Mouse (Mus musculus) heart, embryonic 14.5 days (tissue): ENCODE data around the gene Taar8b. TPM values are rescaled to one million over a fixed set of nuclear protein-coding genes. Genes with fewer than 3 reads are reported as not detected.
"Not testable (repeated sequence)": the region's sequence is repeated elsewhere in the genome, so short reads cannot be mapped to it uniquely, and the experiment has no call there.

Source experiments
- ATAC-seq: fragments of 200-750 bp; cut with Nextera tagmentation; 2 replicates; pipeline ENCODE4 v1.8.0; 2017; ENCODE audit warnings: low read depth, moderate TSS enrichment; ENCODE audit not compliant: insufficient number of reproducible peaks, insufficient read depth, low FRiP score
- H3K27ac ChIP-seq, 2 experiments: fragments of 200-500 bp in 1 of 2; fragments of 300-500 bp in 1 of 2; sonication (generic) in 1 of 2; replicated peaks in 1 of 2; 2 replicates each; pipeline ENCODE4 v1.5.1; 2012 to 2014; ENCODE audit warnings: low read depth in 2 of 2, low read length in 2 of 2, control low read depth in 1 of 2, mild to moderate bottlenecking in 1 of 2, mixed read lengths in 1 of 2; ENCODE audit not compliant: control insufficient read depth in 1 of 2, insufficient read depth in 1 of 2
- H3K27me3 ChIP-seq: fragments of 300-500 bp; sonication (generic); 2 replicates; pipeline ENCODE4 v1.6.1; 2014; ENCODE audit warnings: mild to moderate bottlenecking, low read length, control low read depth; ENCODE audit not compliant: control insufficient read depth, insufficient read depth
- H3K36me3 ChIP-seq: fragments of 300-500 bp; sonication (generic); 2 replicates; pipeline ENCODE4 v1.6.1; 2014; ENCODE audit warnings: mild to moderate bottlenecking, control low read depth, low read length, mixed read lengths; ENCODE audit not compliant: control insufficient read depth, insufficient read depth
- H3K4me1 ChIP-seq, 2 experiments: fragments of 200-500 bp in 1 of 2; fragments of 300-500 bp in 1 of 2; sonication (generic) in 1 of 2; 2 replicates each; pipeline ENCODE4 v1.6.1; 2012 to 2014; ENCODE audit warnings: low read length in 2 of 2, control low read depth in 1 of 2, mixed read lengths in 1 of 2; ENCODE audit not compliant: control insufficient read depth in 2 of 2, insufficient read depth in 2 of 2
- H3K4me2 ChIP-seq: fragments of 300-500 bp; sonication (generic); 2 replicates; pipeline ENCODE4 v1.6.1; 2014; ENCODE audit warnings: mild to moderate bottlenecking, low read length
- H3K4me3 ChIP-seq, 2 experiments: fragments of 200-500 bp in 1 of 2; fragments of 300-500 bp in 1 of 2; sonication (generic) in 1 of 2; 2 replicates each; pipeline ENCODE4 v1.5.1; 2012 to 2014; ENCODE audit warnings: low read length in 2 of 2, mild to moderate bottlenecking in 2 of 2, control low read depth in 1 of 2, low read depth in 1 of 2, moderate library complexity in 1 of 2; ENCODE audit not compliant: control insufficient read depth in 1 of 2, insufficient read depth in 1 of 2
- H3K9ac ChIP-seq: fragments of 300-500 bp; sonication (generic); 2 replicates; pipeline ENCODE4 v1.6.1; 2014; ENCODE audit warnings: mild to moderate bottlenecking, low read length
- H3K9me3 ChIP-seq: fragments of 300-500 bp; sonication (generic); 2 replicates; pipeline ENCODE4 v1.6.1; 2016; ENCODE audit warnings: low read length, control low read depth; ENCODE audit not compliant: control insufficient read depth
- WGBS: fragments of 180-500 bp; shearing (Covaris S2); extraction: QIAGEN DNeasy Blood & Tissue Kit; methylation state at CpG from one replicate; pipeline ENCODE4 v1.1.7; 2014; 5-methylcytosine and 5-hydroxymethylcytosine counted together
- polyA plus RNA-seq: library from polyadenylated mRNA; unstranded; fragments of >200 nt; fragmentation: Nextera tagmentation; extraction: Ambion mirVana; gene quantifications from 2 replicates; pipeline ENCODE4 v1.2.1, GENCODE M21; 2014

Taar8b gene
- polyA plus RNA-seq, 1 experiment from 2014 or later: not detected

GRCm38 (mm10) chr10:24109434-24109833 is 17.3 kb upstream of the Taar8b start, which contains the start of gene Taar9:
TSS of gene Taar9 (minus strand) at chr10:24109534.
- ATAC-seq: not testable (repeated sequence)

GRCm38 (mm10) chr10:24108236-24108635 is 16.1 kb upstream of the Taar8b start:
- H3K27ac ChIP-seq: no peak overlapping the region
- H3K36me3 ChIP-seq: no peaks in the 10 kb centered on the region
- WGBS: 72% methylated on average over 3 of the region's 3 CpGs
- no peaks in the 10 kb centered on the region for H3K9me3 ChIP-seq
- no peak for ATAC-seq
- H3K9ac ChIP-seq: no peak overlapping the region
- no peaks in the 10 kb centered on the region for H3K4me1 ChIP-seq
- no peaks in the 10 kb centered on the region for H3K27me3 ChIP-seq
- H3K4me2 ChIP-seq: no peak overlapping the region
- H3K4me3 ChIP-seq: no peak overlapping the region

More at GRCm38 (mm10) chr10:24109434-24109833, 17.3 kb upstream of the Taar8b start, which contains the start of gene Taar9:
- not testable (repeated sequence) for H3K4me3 ChIP-seq, H3K27ac ChIP-seq, H3K4me1 ChIP-seq, H3K9me3 ChIP-seq, H3K4me2 ChIP-seq, H3K36me3 ChIP-seq, H3K9ac ChIP-seq, H3K27me3 ChIP-seq
- WGBS: 80% methylated on average over 8 of the region's 8 CpGs

DNA sequence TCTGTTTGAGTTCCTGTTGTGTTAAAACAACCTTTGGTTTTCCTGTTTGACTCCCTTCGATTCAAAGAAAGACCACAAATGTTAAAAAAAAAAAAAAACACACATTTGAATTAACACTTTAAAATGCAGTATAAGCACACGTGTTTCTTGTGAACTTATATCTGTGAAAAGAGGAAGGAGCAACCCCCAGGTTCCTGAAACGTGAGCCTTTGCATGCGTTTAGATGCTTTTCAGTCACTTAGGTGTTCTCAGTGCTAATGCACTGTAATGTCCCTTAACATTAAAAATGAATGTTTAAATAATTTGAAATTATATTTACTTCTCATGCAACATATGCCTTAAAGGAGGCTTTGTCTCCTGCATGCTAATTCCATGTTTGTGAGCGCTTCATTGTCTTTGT is 15.7 kb upstream of the Taar8b start:
- Histone ChIP-seq H3K9ac (no peak overlapping the region), H3K9me3 (no peaks in the 10 kb centered on the region), H3K36me3 (no peaks in the 10 kb centered on the region), H3K4me1 (no peaks in the 10 kb centered on the region), H3K4me3 (no peak overlapping the region), H3K27me3 (no peaks in the 10 kb centered on the region), H3K27ac (no peak overlapping the region), H3K4me2 (no peak overlapping the region)
- ATAC-seq: no peak
- WGBS: 61% methylated on average over 5 of the region's 5 CpGs

GRCm38 (mm10) chr10:24103299-24103698 is 11.2 kb upstream of the Taar8b start:
- not testable (repeated sequence) for H3K4me1 ChIP-seq, H3K9me3 ChIP-seq, H3K36me3 ChIP-seq, H3K4me2 ChIP-seq, H3K27me3 ChIP-seq, H3K4me3 ChIP-seq, H3K27ac ChIP-seq, H3K9ac ChIP-seq, ATAC-seq
- WGBS: 42% methylated on average over 1 of the region's 1 CpGs

DNA sequence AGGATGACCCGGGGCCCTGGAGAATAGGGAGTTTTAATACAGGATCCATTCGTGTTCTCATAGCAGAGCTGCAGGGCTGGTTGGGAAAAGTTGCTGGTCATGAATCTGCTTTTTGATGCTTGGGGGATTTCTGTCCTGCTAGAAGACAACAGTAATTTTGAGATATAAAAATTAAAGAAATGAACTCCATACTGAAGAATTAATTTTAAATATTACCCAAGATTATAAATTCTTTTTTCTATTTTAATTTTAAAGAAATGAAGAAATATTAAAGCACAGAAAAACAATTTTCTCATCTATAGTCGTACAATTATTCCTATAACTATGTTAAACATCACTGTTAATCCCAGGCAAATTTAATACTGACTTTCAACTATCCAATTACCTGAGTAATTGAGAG is 9.7 kb upstream of the Taar8b start, which contains the start of gene Taar8c:
Gene Taar8c (minus strand): TSS at position 101 of the 400 bp plus-strand sequence.
- not testable (repeated sequence) for H3K4me1 ChIP-seq, H3K4me3 ChIP-seq, H3K27me3 ChIP-seq, H3K4me2 ChIP-seq, H3K9me3 ChIP-seq, H3K9ac ChIP-seq, ATAC-seq, H3K27ac ChIP-seq, H3K36me3 ChIP-seq
- WGBS: 69% methylated on average over 1 of the region's 3 CpGs

DNA sequence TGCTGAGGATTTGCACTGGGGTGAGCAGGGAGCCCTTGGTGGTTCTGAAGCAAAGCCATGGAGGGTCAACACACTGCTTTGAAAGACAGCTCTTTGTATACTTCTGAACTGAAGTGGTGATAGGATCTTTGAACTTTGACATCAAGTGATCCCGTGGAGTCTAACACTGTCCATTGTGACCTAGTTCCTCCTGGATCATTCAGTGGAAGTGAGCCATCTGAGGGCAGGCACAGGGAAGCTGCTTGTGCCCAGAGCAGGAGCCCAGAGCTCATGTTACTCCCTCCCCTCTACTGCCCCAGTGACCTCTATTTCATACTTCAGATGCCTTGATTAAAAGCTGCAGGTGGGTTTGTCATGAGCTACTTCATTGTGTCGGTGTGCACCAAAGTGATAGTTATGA is 4.9 kb upstream of the Taar8b start:
- not testable (repeated sequence) for H3K9ac ChIP-seq, H3K4me3 ChIP-seq, H3K27ac ChIP-seq, H3K4me2 ChIP-seq, H3K4me1 ChIP-seq, H3K9me3 ChIP-seq, H3K27me3 ChIP-seq, H3K36me3 ChIP-seq, ATAC-seq
- 51% methylated on average over 2 of the region's 2 CpGs for WGBS

DNA sequence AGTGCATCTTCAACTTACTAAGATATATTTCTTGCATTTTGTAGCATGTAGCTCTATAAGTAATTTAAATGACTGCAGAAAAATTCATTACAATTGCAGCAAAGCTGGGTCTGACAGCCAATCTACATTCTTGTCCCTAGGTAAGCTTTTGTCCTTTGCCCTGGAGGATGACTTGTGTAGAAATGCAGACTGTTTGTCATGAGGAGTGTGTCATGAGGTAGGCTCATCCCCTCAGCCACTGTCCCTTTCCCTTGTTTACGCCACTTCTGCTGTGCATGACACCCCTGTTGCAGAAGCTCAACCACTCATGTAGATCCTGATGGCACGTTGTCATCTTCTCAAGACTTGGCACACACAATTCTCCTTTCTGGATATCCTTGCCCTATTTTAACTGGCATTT is 4.9 kb downstream of the Taar8b start:
- Histone ChIP-seq H3K27ac (no peak overlapping the region), H3K27me3 (no peaks in the 10 kb centered on the region), H3K9ac (no peak overlapping the region), H3K4me1 (no peaks in the 10 kb centered on the region), H3K4me2 (no peak overlapping the region), H3K36me3 (no peaks in the 10 kb centered on the region), H3K9me3 (no peaks in the 10 kb centered on the region), H3K4me3 (no peak overlapping the region)
- WGBS: 95% methylated on average over 2 of the region's 2 CpGs
- ATAC-seq: no peak

GRCm38 (mm10) chr10:24086555-24086954 is 5.5 kb downstream of the Taar8b start:
- ATAC-seq: no peak
- no peaks in the 10 kb centered on the region for H3K27me3 ChIP-seq
- H3K4me1 ChIP-seq: no peaks in the 10 kb centered on the region
- no peak overlapping the region for H3K4me2 ChIP-seq
- no peak overlapping the region for H3K9ac ChIP-seq
- no peaks in the 10 kb centered on the region for H3K9me3 ChIP-seq
- 59% methylated on average over 5 of the region's 5 CpGs for WGBS
- H3K4me3 ChIP-seq: no peak overlapping the region
- H3K27ac ChIP-seq: no peak overlapping the region
- no peaks in the 10 kb centered on the region for H3K36me3 ChIP-seq
